Mouse (Mus musculus): ENCODE measurements around the gene Grb10. TPM values are rescaled to one million over a fixed set of nuclear protein-coding genes. Genes with fewer than 3 reads are reported as not detected.

The Grb10 gene
- polyA plus RNA-seq, 1 experiment, result 0.01 TPM

GRCm38 (mm10) chr11:11885246-11885643 is 153.2 kb downstream of the Grb10 start:
- no peaks in the 10 kb centered on the region for H3K79me3 ChIP-seq (ENCODE audit: low read depth)
- no peaks in the 10 kb centered on the region for H3K27me3 ChIP-seq (ENCODE audit: control insufficient read depth, insufficient read depth, insufficient read length)
- H3ac ChIP-seq (ENCODE audit: control insufficient read depth, insufficient read length, low read depth), result no peak overlapping the region
- TF ChIP-seq CEBPB (IDR thresholded peaks at IDR 0.05; ENCODE audit: low read depth) (no peak), CTCF (IDR thresholded peaks at IDR 0.05; ENCODE audit: control insufficient read depth, insufficient read depth, insufficient read length) (no peak), MYOG (IDR thresholded peaks at IDR 0.05; ENCODE audit: control insufficient read depth, extremely low read depth, insufficient read length) (no peak), MYOD1 (IDR thresholded peaks at IDR 0.05; ENCODE audit: control insufficient read depth, insufficient read length, low read depth) (no peak)
- H3K79me2 ChIP-seq (ENCODE audit: control insufficient read depth, insufficient read depth), result no peaks in the 10 kb centered on the region
- H3K4me3 ChIP-seq (ENCODE audit: insufficient read depth, poor library complexity, severe bottlenecking), result no peak overlapping the region
- no peaks in the 10 kb centered on the region for H3K36me3 ChIP-seq (ENCODE audit: control insufficient read depth, insufficient read depth)

- Histone ChIP-seq H3K36me3 (ENCODE audit: control insufficient read depth, insufficient read depth) (no peaks in the 10 kb centered on the region), H3ac (ENCODE audit: control insufficient read depth, insufficient read length, low read depth) (no peak overlapping the region), H3K4me3 (ENCODE audit: insufficient read depth, poor library complexity, severe bottlenecking) (no peak overlapping the region), H3K79me3 (ENCODE audit: low read depth) (no peaks in the 10 kb centered on the region), H3K27me3 (ENCODE audit: control insufficient read depth, insufficient read depth, insufficient read length) (no peaks in the 10 kb centered on the region), H3K79me2 (ENCODE audit: control insufficient read depth, insufficient read depth) (no peaks in the 10 kb centered on the region)
- TF ChIP-seq MYOD1 (IDR thresholded peaks at IDR 0.05; ENCODE audit: control insufficient read depth, insufficient read length, low read depth) (no peak), CEBPB (IDR thresholded peaks at IDR 0.05; ENCODE audit: low read depth) (no peak), FOSL1 (IDR thresholded peaks at IDR 0.05; ENCODE audit: insufficient read depth, low read length, poor library complexity, severe bottlenecking) (no peak), CTCF (IDR thresholded peaks at IDR 0.05; ENCODE audit: control insufficient read depth, insufficient read depth, insufficient read length) (no peak), USF1 (IDR thresholded peaks at IDR 0.05; ENCODE audit: low read depth) (no peak), MYOG (IDR thresholded peaks at IDR 0.05; ENCODE audit: control insufficient read depth, extremely low read depth, insufficient read length) (no peak), MAX (IDR thresholded peaks at IDR 0.05) (no peak)
Measured at GRCm38 (mm10) chr11:11884533-11885245, 153.8 kb downstream of the Grb10 start.

- Histone ChIP-seq H3K4me3 (ENCODE audit: insufficient read depth, poor library complexity, severe bottlenecking) (no peak overlapping the region), H3K36me3 (ENCODE audit: control insufficient read depth, insufficient read depth) (no peaks in the 10 kb centered on the region), H3K27me3 (ENCODE audit: control insufficient read depth, insufficient read depth, insufficient read length) (no peaks in the 10 kb centered on the region), H3K79me2 (ENCODE audit: control insufficient read depth, insufficient read depth) (no peaks in the 10 kb centered on the region), H3K79me3 (ENCODE audit: low read depth) (no peaks in the 10 kb centered on the region), H3ac (ENCODE audit: control insufficient read depth, insufficient read length, low read depth) (no peak overlapping the region)
- TF ChIP-seq CTCF (IDR thresholded peaks at IDR 0.05; ENCODE audit: control insufficient read depth, insufficient read depth, insufficient read length) (no peak), FOSL1 (IDR thresholded peaks at IDR 0.05; ENCODE audit: insufficient read depth, low read length, poor library complexity, severe bottlenecking) (no peak), MYOG (IDR thresholded peaks at IDR 0.05; ENCODE audit: control insufficient read depth, extremely low read depth, insufficient read length) (no peak), MYOD1 (IDR thresholded peaks at IDR 0.05; ENCODE audit: control insufficient read depth, insufficient read length, low read depth) (no peak), USF1 (IDR thresholded peaks at IDR 0.05; ENCODE audit: low read depth) (no peak), CEBPB (IDR thresholded peaks at IDR 0.05; ENCODE audit: low read depth) (no peak), MAX (IDR thresholded peaks at IDR 0.05) (no peak)
Measured at GRCm38 (mm10) chr11:11881783-11882155, 156.7 kb downstream of the Grb10 start.

- TF ChIP-seq MYOG (IDR thresholded peaks at IDR 0.05; ENCODE audit: control insufficient read depth, extremely low read depth, insufficient read length) (no peak), MYOD1 (IDR thresholded peaks at IDR 0.05; ENCODE audit: control insufficient read depth, insufficient read length, low read depth) (no peak), USF1 (IDR thresholded peaks at IDR 0.05; ENCODE audit: low read depth) (no peak), CTCF (IDR thresholded peaks at IDR 0.05; ENCODE audit: control insufficient read depth, insufficient read depth, insufficient read length) (no peak), MAX (IDR thresholded peaks at IDR 0.05) (no peak), FOSL1 (IDR thresholded peaks at IDR 0.05; ENCODE audit: insufficient read depth, low read length, poor library complexity, severe bottlenecking) (no peak), CEBPB (IDR thresholded peaks at IDR 0.05; ENCODE audit: low read depth) (no peak)
- Histone ChIP-seq H3K79me3 (ENCODE audit: low read depth) (no peaks in the 10 kb centered on the region), H3K79me2 (ENCODE audit: control insufficient read depth, insufficient read depth) (no peaks in the 10 kb centered on the region), H3K27me3 (ENCODE audit: control insufficient read depth, insufficient read depth, insufficient read length) (no peaks in the 10 kb centered on the region), H3ac (ENCODE audit: control insufficient read depth, insufficient read length, low read depth) (no peak overlapping the region), H3K4me3 (ENCODE audit: insufficient read depth, poor library complexity, severe bottlenecking) (no peak overlapping the region), H3K36me3 (ENCODE audit: control insufficient read depth, insufficient read depth) (no peaks in the 10 kb centered on the region)
Measured at GRCm38 (mm10) chr11:11881026-11881782, 157.3 kb downstream of the Grb10 start.

Other genes with a start within 250 kb of the Grb10 start
- gene Fignl1, start 229.7 kb downstream of the Grb10 start, polyA plus RNA-seq (2012; fragmentation: generic; extraction: Trizol), result 19.3 TPM
- 0.48 TPM for gene Ddc, start 140.5 kb downstream of the Grb10 start, polyA plus RNA-seq (2012; fragmentation: generic; extraction: Trizol)

Data from C2C12 (cell line).